Mouse (Mus musculus): ENCODE measurements around the gene Zfp719.

DNA sequence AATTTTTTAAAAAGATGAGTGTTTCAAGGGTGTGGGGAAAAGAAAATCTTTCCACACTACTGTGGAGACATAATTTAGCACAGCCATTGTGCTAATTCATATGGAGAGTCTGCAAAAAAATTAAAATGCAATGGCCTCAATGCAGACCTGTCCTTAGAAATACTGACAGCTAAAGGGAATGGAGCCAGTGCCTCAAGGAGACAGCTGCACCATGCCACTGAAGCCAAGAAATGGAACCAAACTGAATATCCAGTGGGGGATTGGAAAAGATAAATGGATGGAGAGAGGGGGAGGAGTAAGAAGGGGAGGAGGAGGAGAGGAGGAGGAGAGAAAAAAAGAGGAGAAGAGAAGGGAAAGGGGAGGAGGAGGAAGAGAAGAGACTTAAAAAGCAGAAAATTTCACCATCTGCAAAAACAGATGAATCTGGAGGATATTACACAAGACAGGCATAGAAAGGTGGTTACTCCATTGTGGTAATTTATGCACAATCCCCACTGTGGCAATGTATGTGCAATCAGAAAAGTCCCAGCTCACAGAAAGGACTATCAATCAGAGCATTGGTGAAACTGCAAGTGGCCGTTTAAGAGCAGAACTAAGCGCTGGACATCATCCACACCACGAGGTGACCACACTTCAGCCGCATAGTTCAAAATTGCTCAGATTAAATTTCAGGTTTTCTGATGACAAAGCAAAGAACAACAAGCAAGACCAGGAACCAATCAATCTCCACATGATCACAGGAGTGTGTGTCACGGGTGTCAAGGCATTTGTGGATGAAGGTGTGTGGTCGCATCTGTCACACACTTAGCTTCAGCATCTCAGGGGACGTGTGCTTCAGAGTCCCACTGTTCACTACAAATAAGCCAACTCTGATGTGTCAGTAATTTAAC is 33.5 kb upstream of the Zfp719 start:
- no peak for TF ChIP-seq USF1 (IDR thresholded peaks at IDR 0.05; ENCODE audit: low read depth, low read length)
- no peak for TF ChIP-seq ETS1 (conservative IDR thresholded peaks at IDR 0.05; ENCODE audit: low read depth, low read length)
- TF ChIP-seq POLR2AphosphoS2 (IDR thresholded peaks at IDR 0.05; ENCODE audit: low read depth, low read length), result no peak
- TF ChIP-seq SIN3A (IDR thresholded peaks at IDR 0.05; ENCODE audit: low read length), result no peak

All from CH12.LX (cell line).